ENCODE assay signal across 8 mouse cellular contexts in genomic region chr10:31592741-31593524, GRCm38 (mm10). TPM values are rescaled to one million over a fixed set of nuclear protein-coding genes. Genes with fewer than 3 reads are reported as not detected.
DNase-seq lines count a peak whose midpoint lies in the region; ATAC-seq lines count a peak whose summit lies in the region.

No protein-coding gene starts in this region.

- no peaks in the 10 kb centered on the region for H3K36me3 ChIP-seq in kidney, embryonic 15.5 days
- no peaks in the 10 kb centered on the region for H3K36me3 ChIP-seq in lung, embryonic 16.5 days (ENCODE audit: control insufficient read depth, insufficient read depth, low read length)

- peak overlapping the region; percentile 68 for H3K27ac ChIP-seq in kidney, embryonic 15.5 days
- H3K27ac ChIP-seq in lung, embryonic 16.5 days (ENCODE audit: low read length): peak overlapping the region; percentile 69

- no peaks in the 10 kb centered on the region for H3K9me3 ChIP-seq in kidney, embryonic 15.5 days (replicated peaks)
- H3K9me3 ChIP-seq in lung, embryonic 16.5 days (ENCODE audit: control insufficient read depth, low read length): no peaks in the 10 kb centered on the region

- intact Hi-C loops in heart, postnatal 10 days (cut with DNase I): no loop called here

- DNase-seq in kidney, postnatal 10 days: no peak
- peak; percentile 13 to 31 for DNase-seq in heart, postnatal 10 days
- DNase-seq in skeletal muscle tissue, adult 2 months (ENCODE audit: low read depth, low spot score): peak; percentile 26
- DNase-seq in kidney, adult 9 months: no peak
- DNase-seq in cerebellum, adult 18-20 months: no peak

- peak overlapping the region; percentile 4; the same call in 1 of the 2 replicates for H3K4me2 ChIP-seq in kidney, embryonic 15.5 days
- no peak overlapping the region for H3K4me2 ChIP-seq in lung, embryonic 16.5 days (ENCODE audit: low read depth, low read length)

- H3K4me3 ChIP-seq in kidney, embryonic 15.5 days (replicated peaks): no peak overlapping the region
- no peak overlapping the region for H3K4me3 ChIP-seq in lung, embryonic 16.5 days (ENCODE audit: low read length)

- ATAC-seq in kidney, embryonic 15.5 days (replicated peaks; ENCODE audit: low FRiP score): peak; percentile 83
- ATAC-seq in common myeloid progenitor, adult 5-6 weeks (replicated peaks; ENCODE audit: low read depth, poor library complexity, severe bottlenecking): peak; percentile 95
- ATAC-seq in lung, embryonic 16.5 days (ENCODE audit: low read depth): peak; percentile 92

- H3K27me3 ChIP-seq in kidney, embryonic 15.5 days: no peaks in the 10 kb centered on the region
- H3K27me3 ChIP-seq in lung, embryonic 16.5 days (ENCODE audit: control insufficient read depth, insufficient read depth, low read depth, low read length): no peaks in the 10 kb centered on the region

- H3K9ac ChIP-seq in kidney, embryonic 15.5 days: no peak overlapping the region
- H3K9ac ChIP-seq in lung, embryonic 16.5 days (ENCODE audit: low read length): no peak overlapping the region

- peaks cover 23% of the 10 kb centered on the region for H3K4me1 ChIP-seq in kidney, embryonic 15.5 days
- H3K4me1 ChIP-seq in lung, embryonic 16.5 days (replicated peaks; ENCODE audit: control insufficient read depth, insufficient read depth, low read length): peaks cover 16% of the 10 kb centered on the region

- WGBS in kidney, embryonic 15.5 days: 18% methylated on average over 9 of the region's 9 CpGs
- 28% methylated on average over 9 of the region's 9 CpGs for WGBS in lung, embryonic 16.5 days

RNA-seq across cellular contexts. Expression of gene Rnf217, which starts 16.1 kb away (rescaled TPM):
- 1.3 and 1.5 TPM in 2 replicates for polyA plus RNA-seq in kidney, embryonic 15.5 days (2015; fragmentation: Nextera tagmentation; extraction: Ambion mirVana)
- 1.3 and 2.2 TPM in 2 replicates for total RNA-seq in common myeloid progenitor, adult 5-6 weeks (2017)
- total RNA-seq in heart, postnatal 10 days (2021): 1 to 10 TPM; 4.5 to 4.8 TPM
- polyA plus RNA-seq in lung, embryonic 16.5 days (2015; fragmentation: Nextera tagmentation; extraction: Ambion mirVana): 1.2 and 1.3 TPM in 2 replicates

Comparison
In these comparisons a context has a peak if more than half of its experiments do, and no peak if none do; other contexts are left out.
1. DNase-seq: peak in heart, postnatal 10 days (2 of 2) and skeletal muscle tissue, adult 2 months (single experiment); none in kidney, postnatal 10 days (single experiment), kidney, adult 9 months (single experiment) and cerebellum, adult 18-20 months (0 of 2).
2. Peak in every context shown above with its lines, with median percentiles within 50 percentile points of each other: ATAC-seq.